Mouse (Mus musculus) liver, postnatal 0 days (tissue): ENCODE measurements around the gene Cyp2a12.
"Not testable (repeated sequence)": the region's sequence is repeated elsewhere in the genome, so short reads cannot be mapped to it uniquely, and the experiment has no call there.

Experiments used
- CTCF ChIP-seq: sonication (generic); IDR thresholded peaks from 2 replicates; pipeline ENCODE4 v1.5.1; 2016; ENCODE audit warnings: antibody characterized with exemption, low read depth
- EP300 ChIP-seq: IDR thresholded peaks from 2 replicates; pipeline ENCODE4 v1.6.1; 2016; ENCODE audit warnings: antibody characterized with exemption, low read depth, mild to moderate bottlenecking

- TF ChIP-seq CTCF, EP300: not testable (repeated sequence)
Measured at GRCm38 (mm10) chr7:26983151-26983550, 45.7 kb upstream of the Cyp2a12 start.
